Mouse (Mus musculus) lung, embryonic 14.5 days (tissue): ENCODE results near the gene Bmp8a. TPM values are rescaled to one million over a fixed set of nuclear protein-coding genes. Genes with fewer than 3 reads are reported as not detected.

Source experiments
- ATAC-seq: fragments of 200-750 bp; cut with Nextera tagmentation; 2 replicates; pipeline ENCODE4 v1.8.0; 2017; ENCODE audit warnings: mild to moderate bottlenecking, moderate TSS enrichment, moderate library complexity; ENCODE audit not compliant: insufficient read depth
- DNase-seq: peaks from one replicate; pipeline ENCODE4 v3.0.0-alpha.2; 2015
- H3K27ac ChIP-seq: fragments of 300-500 bp; sonication (generic); 2 replicates; pipeline ENCODE4 v1.5.1; 2014; ENCODE audit warnings: low read depth, mild to moderate bottlenecking, moderate library complexity
- H3K27me3 ChIP-seq: fragments of 300-500 bp; sonication (generic); 2 replicates; pipeline ENCODE4 v1.6.1; 2014; ENCODE audit warnings: low read length, control low read depth; ENCODE audit not compliant: insufficient read depth
- H3K36me3 ChIP-seq: fragments of 300-500 bp; sonication (generic); 2 replicates; pipeline ENCODE4 v1.6.1; 2014; ENCODE audit warnings: control low read depth; ENCODE audit not compliant: insufficient read depth
- H3K4me1 ChIP-seq: fragments of 300-500 bp; sonication (generic); 2 replicates; pipeline ENCODE4 v1.6.1; 2014; ENCODE audit warnings: antibody characterized with exemption, control low read depth; ENCODE audit not compliant: insufficient read depth
- H3K4me2 ChIP-seq: fragments of 300-500 bp; sonication (generic); 2 replicates; pipeline ENCODE4 v1.6.1; 2014; ENCODE audit warnings: mild to moderate bottlenecking
- H3K4me3 ChIP-seq: fragments of 300-500 bp; sonication (generic); 2 replicates; pipeline ENCODE4 v1.5.1; 2014; ENCODE audit warnings: low read depth, low read length
- H3K9ac ChIP-seq: fragments of 300-500 bp; sonication (generic); 2 replicates; pipeline ENCODE4 v1.6.1; 2014
- H3K9me3 ChIP-seq: fragments of 300-500 bp; sonication (generic); 2 replicates; pipeline ENCODE4 v1.6.1; 2016; ENCODE audit warnings: low read depth, low read length, control low read depth
- CTCF ChIP-seq: IDR thresholded peaks from 2 replicates; pipeline ENCODE4 v1.5.1; 2016; ENCODE audit warnings: antibody characterized with exemption, low read depth
- WGBS: fragments of 180-500 bp; shearing (Covaris S2); extraction: QIAGEN DNeasy Blood & Tissue Kit; methylation state at CpG from one replicate; pipeline ENCODE4 v1.1.7; 2014; 5-methylcytosine and 5-hydroxymethylcytosine counted together
- polyA plus RNA-seq: library from polyadenylated mRNA; unstranded; fragments of >200 nt; fragmentation: Nextera tagmentation; extraction: Ambion mirVana; gene quantifications from 2 replicates; pipeline ENCODE4 v1.2.1, GENCODE M21; 2014

The Bmp8a gene
- polyA plus RNA-seq, 1 experiment from 2014 or later: 0.30 TPM

DNA sequence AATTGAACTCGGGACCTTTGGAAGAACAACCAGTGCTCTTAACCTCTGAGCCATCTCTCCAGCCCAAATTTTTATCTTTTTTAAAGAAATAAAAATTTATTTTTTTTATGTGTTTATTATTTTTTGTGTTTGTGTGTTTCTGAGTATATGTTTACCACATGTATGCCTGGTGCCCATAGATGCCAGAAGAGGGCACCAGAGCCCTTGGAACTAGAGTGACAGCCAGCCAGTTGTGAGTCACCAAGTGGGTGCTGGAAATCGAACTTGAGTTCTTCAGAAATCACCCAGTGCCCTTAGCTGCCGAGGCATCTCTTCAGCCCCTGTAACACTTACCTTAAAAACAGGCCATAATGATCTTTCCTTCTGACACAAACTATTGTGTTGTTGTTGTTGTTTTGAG is 72.0 kb downstream of the Bmp8a start:
- no peak for DNase-seq
- H3K4me3 ChIP-seq: no peak overlapping the region
- H3K9ac ChIP-seq: no peak overlapping the region
- no peaks in the 10 kb centered on the region for H3K36me3 ChIP-seq
- no peak overlapping the region for H3K27ac ChIP-seq
- no peak for ATAC-seq
- H3K4me2 ChIP-seq: no peak overlapping the region
- no peak for TF ChIP-seq CTCF
- no peaks in the 10 kb centered on the region for H3K27me3 ChIP-seq
- H3K4me1 ChIP-seq: no peaks in the 10 kb centered on the region
- H3K9me3 ChIP-seq: no peaks in the 10 kb centered on the region
- 88% methylated on average over 3 of the region's 3 CpGs for WGBS

Other genes with a start within 250 kb of the Bmp8a start
- 0.70 and 0.79 TPM in 2 replicates for gene Bmp8b, start 238.1 kb downstream of the Bmp8a start, polyA plus RNA-seq
- not detected in 2 replicates for gene Oxct2b, start 227.0 kb downstream of the Bmp8a start, polyA plus RNA-seq
- gene Ppie, start 203.3 kb downstream of the Bmp8a start, polyA plus RNA-seq: 109 and 110 TPM in 2 replicates
- gene Hpcal4, start 160.0 kb downstream of the Bmp8a start, polyA plus RNA-seq: 0.23 and 0.37 TPM in 2 replicates
- 0.20 TPM in 1 of 2 replicates, not detected in the other for gene Nt5c1a, start 141.7 kb downstream of the Bmp8a start, polyA plus RNA-seq
- 34.9 and 36.9 TPM in 2 replicates for gene Heyl, start 109.7 kb downstream of the Bmp8a start, polyA plus RNA-seq
- gene Pabpc4, start 80.9 kb downstream of the Bmp8a start, polyA plus RNA-seq: 46.1 and 50.0 TPM in 2 replicates
- not detected in 2 replicates for gene Oxct2a, start 19.6 kb downstream of the Bmp8a start, polyA plus RNA-seq